9 mouse cellular contexts compared by ENCODE assay signal in the genomic region with DNA sequence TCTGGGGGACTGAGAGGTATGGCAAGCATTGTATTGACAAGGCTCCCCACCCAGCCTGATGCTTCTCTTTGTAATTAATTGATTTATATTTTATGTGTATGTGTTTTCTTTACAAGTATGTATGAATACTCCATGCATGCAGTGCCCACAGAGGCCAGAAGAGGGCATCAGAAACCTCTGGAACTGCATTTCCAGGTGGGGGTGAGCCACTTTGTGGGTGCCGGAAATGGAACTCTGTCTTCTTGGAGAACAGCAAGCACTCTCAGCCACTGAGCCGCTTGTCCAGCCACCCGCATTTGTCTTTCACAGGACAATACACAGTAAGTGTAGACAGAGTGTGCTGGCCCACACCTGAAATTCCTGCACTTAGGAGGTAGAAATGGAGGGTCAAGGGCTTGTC. TPM values are rescaled to one million over a fixed set of nuclear protein-coding genes. Genes with fewer than 3 reads are reported as not detected.
DNase-seq lines count a peak whose midpoint lies in the region; ATAC-seq and TF ChIP-seq lines count a peak whose summit lies in the region.
"Had no signal": no experiment of that assay in that cellular context is flagged by ENCODE, and none has a peak within 500 bp of the region (broad histone marks: within the 10 kb centered on the region; RNA-seq: fewer than 3 reads in every experiment).

No protein-coding gene starts in this region.

- CTCF ChIA-PET in Patski (lab: Charles Lee), result interaction anchor here (0.9 to 1.9 kb wide), 2 partner anchors 9 to 21 kb away, joined by 3 to 4 read pairs; no protein-coding TSS in a partner anchor

- no peak for DNase-seq in heart, postnatal 0 days (ENCODE audit: low spot score)
- no peak for DNase-seq in heart, postnatal 25 days (ENCODE audit: low spot score)
- DNase-seq in 3134 (ENCODE audit: extremely low read depth, insufficient read length, low spot score) (peak; percentile 20), Patski (ENCODE audit: low read depth, low spot score) (no peak)
- peak; percentile 61 for DNase-seq in embryo, embryonic 10.5 days (ENCODE audit: low spot score)
- peak in 1 of 2 experiments; percentile 45 for DNase-seq in left cerebral cortex, adult 2 months (ENCODE audit: extremely low spot score in 1 of 2, low spot score in 2 of 2)
- peak; percentile 4 for DNase-seq in retina, adult 2 months (ENCODE audit: low read depth, low spot score)

- H3K9me3 ChIP-seq in heart, postnatal 0 days (replicated peaks; ENCODE audit: control insufficient read depth, low read length), result no peaks in the 10 kb centered on the region

- H3K4me2 ChIP-seq in heart, postnatal 0 days (ENCODE audit: low read depth, low read length), result no peak overlapping the region

- no peak for TF ChIP-seq EP300 in heart, postnatal 0 days (IDR thresholded peaks at IDR 0.05; ENCODE audit: low read depth)

- TF ChIP-seq CTCF in heart, postnatal 0 days (IDR thresholded peaks at IDR 0.05; ENCODE audit: low read depth), result peak; percentile 41
- peak; percentile 84 for TF ChIP-seq CTCF in Patski (IDR thresholded peaks at IDR 0.05)
- TF ChIP-seq CTCF in left cerebral cortex, adult 2 months (IDR thresholded peaks at IDR 0.05), result peak; percentile 72

- no peak overlapping the region for H3K9ac ChIP-seq in heart, postnatal 0 days (replicated peaks; ENCODE audit: low read depth, low read length)

- intact Hi-C loops in heart, postnatal 25 days (cut with DNase I), result no loop called here
- intact Hi-C loops in left cerebral cortex, adult 2 months (cut with DNase I), result no loop called here

- in situ Hi-C loops in Patski (cut with MboI; ENCODE audit: low pct_unique_long_range_greater_than_20kb), result no loop called here

- no peak for ATAC-seq in heart, postnatal 0 days (ENCODE audit: insufficient read depth, low read depth)
- no peak for ATAC-seq in Patski
- no peak for ATAC-seq in megakaryocyte, adult 5-6 weeks (ENCODE audit: poor library complexity, severe bottlenecking)

- no peaks in the 10 kb centered on the region for H3K4me1 ChIP-seq in heart, postnatal 0 days (ENCODE audit: control insufficient read depth, insufficient read depth)

- no peaks in the 10 kb centered on the region for H3K27me3 ChIP-seq in heart, postnatal 0 days (ENCODE audit: control insufficient read depth, insufficient read depth, low read length)
- H3K27me3 ChIP-seq in Patski, result no peaks in the 10 kb centered on the region

- no peak overlapping the region for H3K4me3 ChIP-seq in heart, postnatal 0 days (ENCODE audit: low read depth, low read length)
- no peak overlapping the region for H3K4me3 ChIP-seq in left cerebral cortex, adult 2 months

- H3K27ac ChIP-seq in heart, postnatal 0 days (ENCODE audit: low read depth), result no peak overlapping the region
- H3K27ac ChIP-seq in left cerebral cortex, adult 2 months, result no peak overlapping the region

- POLR2A ChIA-PET in Patski (lab: Charles Lee), result no interaction called here

- WGBS in heart, postnatal 0 days, result 78% methylated on average over 3 of the region's 3 CpGs

- H3K36me3 ChIP-seq in heart, postnatal 0 days (replicated peaks; ENCODE audit: control insufficient read depth, insufficient read depth, low read length), result peaks cover 51% of the 10 kb centered on the region

RNA-seq across cellular contexts. Expression of a gene that starts 24.9 kb away (rescaled TPM):
- total RNA-seq in heart, postnatal 0 days (2014; rRNA removed; ENCODE audit: low replicate concordance), result 15.0 and 17.0 TPM in 2 replicates
- polyA plus RNA-seq in heart, postnatal 0 days (2015; fragmentation: Nextera tagmentation; extraction: Ambion mirVana), result 13.2 and 14.2 TPM in 2 replicates
- total RNA-seq in heart, postnatal 25 days (2021), result 10 to 100 TPM; 27.6 to 33.6 TPM
- 39.7 TPM for polyA plus RNA-seq in Patski (2021)
- total RNA-seq in left cerebral cortex, adult 2 months (2021), result 10 to 100 TPM; 17.3 to 18.6 TPM
- total RNA-seq in megakaryocyte, adult 5-6 weeks (2015), result 9.5 and 14.1 TPM in 2 replicates
- total RNA-seq in megakaryocyte, adult 5-6 weeks (2017), result 8.0 and 13.7 TPM in 2 replicates

RNA-seq across cellular contexts. Expression of a gene that starts 28.5 kb away (rescaled TPM):
- total RNA-seq in heart, postnatal 0 days (2014; rRNA removed; ENCODE audit: low replicate concordance), result 19.1 and 38.5 TPM in 2 replicates
- polyA plus RNA-seq in heart, postnatal 0 days (2015; fragmentation: Nextera tagmentation; extraction: Ambion mirVana), result 23.2 and 24.3 TPM in 2 replicates
- 10 to 100 TPM; 29.9 to 36.2 TPM for total RNA-seq in heart, postnatal 25 days (2021)
- 46.4 TPM for polyA plus RNA-seq in Patski (2021)
- 10 to 100 TPM; 33.2 to 39.0 TPM for total RNA-seq in left cerebral cortex, adult 2 months (2021)
- total RNA-seq in megakaryocyte, adult 5-6 weeks (2015), result 22.5 and 24.4 TPM in 2 replicates
- 35.9 and 39.0 TPM in 2 replicates for total RNA-seq in megakaryocyte, adult 5-6 weeks (2017)

RNA-seq across cellular contexts. Expression of a gene that starts 28.5 kb away (rescaled TPM):
- 43.7 and 49.4 TPM in 2 replicates for total RNA-seq in heart, postnatal 0 days (2014; rRNA removed; ENCODE audit: low replicate concordance)
- polyA plus RNA-seq in heart, postnatal 0 days (2015; fragmentation: Nextera tagmentation; extraction: Ambion mirVana), result 16.5 and 19.1 TPM in 2 replicates
- 10 to 100 TPM; 34.0 to 34.1 TPM for total RNA-seq in heart, postnatal 25 days (2021)
- 40.7 TPM for polyA plus RNA-seq in Patski (2021)
- 10 to 100 TPM; 50.6 to 53.1 TPM for total RNA-seq in left cerebral cortex, adult 2 months (2021)
- 22.1 and 23.9 TPM in 2 replicates for total RNA-seq in megakaryocyte, adult 5-6 weeks (2015)
- total RNA-seq in megakaryocyte, adult 5-6 weeks (2017), result 22.4 and 25.9 TPM in 2 replicates

RNA-seq across cellular contexts. Expression of a gene that starts 50.4 kb away (rescaled TPM):
- total RNA-seq in heart, postnatal 0 days (2014; rRNA removed; ENCODE audit: low replicate concordance), result not detected in 2 replicates
- not detected in 2 replicates for polyA plus RNA-seq in heart, postnatal 0 days (2015; fragmentation: Nextera tagmentation; extraction: Ambion mirVana)
- total RNA-seq in heart, postnatal 25 days (2021), result not detected
- not detected for polyA plus RNA-seq in Patski (2021)
- not detected for total RNA-seq in left cerebral cortex, adult 2 months (2021)
- total RNA-seq in megakaryocyte, adult 5-6 weeks (2015), result not detected in 2 replicates
- total RNA-seq in megakaryocyte, adult 5-6 weeks (2017), result not detected in 2 replicates
- total RNA-seq: layer of hippocampus, postnatal 36 days had no signal

Comparison
In these comparisons a context has a peak if more than half of its experiments do, and no peak if none do; other contexts are left out.
1. DNase-seq: peak in 3134 (single experiment), embryo, embryonic 10.5 days (single experiment) and retina, adult 2 months (single experiment); none in heart, postnatal 0 days (single experiment), heart, postnatal 25 days (single experiment) and Patski (single experiment).
2. Peak in every context shown above with its lines, with median percentiles within 50 percentile points of each other: CTCF ChIP-seq.